Mouse (Mus musculus) monocyte, adult 5-6 weeks (primary cell): Measurements from ENCODE around the gene Zeb2. TPM values are rescaled to one million over a fixed set of nuclear protein-coding genes. Genes with fewer than 3 reads are reported as not detected.

Source experiments
- ATAC-seq: fragments of 153-309, 156-312 bp; replicated peaks from 2 replicates; pipeline ENCODE4 v1.8.0; 2017; ENCODE audit warnings: mild to moderate bottlenecking; ENCODE audit not compliant: low TSS enrichment, insufficient number of reproducible peaks, severe bottlenecking, poor library complexity, low FRiP score
- total RNA-seq: library from RNA; stranded (forward); fragments of 200-1000, 200-491, 200-594 nt; gene quantifications from 3 replicates; pipeline ENCODE4 v1.2.3, GENCODE M21; 2017

Gene Zeb2
- total RNA-seq, 1 experiment from 2014 or later: 284 TPM

GRCm38 (mm10) chr2:45101586-45101985 is 15.6 kb downstream of the Zeb2 start:
- no peak for ATAC-seq

GRCm38 (mm10) chr2:45101040-45101439 is 16.2 kb downstream of the Zeb2 start:
- ATAC-seq: no peak

GRCm38 (mm10) chr2:45100628-45101027 is 16.6 kb downstream of the Zeb2 start:
- 0 out of 2 replicates have a peak, but pooled peaks have one; percentile 27 for ATAC-seq

DNA sequence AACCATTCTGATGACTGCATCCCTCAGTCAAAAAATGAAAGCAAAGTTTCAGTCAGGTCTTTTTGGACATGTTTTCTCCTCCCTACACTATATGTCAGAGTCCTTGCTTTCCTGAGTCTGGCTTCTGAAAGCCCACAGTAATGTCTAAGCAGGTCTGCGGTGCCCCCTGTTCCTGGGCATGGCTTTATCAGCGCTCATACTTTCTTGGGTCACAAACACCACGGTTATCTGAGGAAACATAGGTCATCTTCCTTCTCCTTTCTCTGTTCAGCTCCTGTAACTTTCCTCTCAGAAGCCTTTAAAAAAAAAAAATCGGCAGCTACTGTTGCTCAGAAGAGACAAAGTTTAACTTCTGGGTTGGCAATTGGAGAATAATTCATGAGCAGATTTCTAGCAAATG is 17.2 kb downstream of the Zeb2 start:
- no peak for ATAC-seq

GRCm38 (mm10) chr2:45099081-45099480 is 18.1 kb downstream of the Zeb2 start:
- ATAC-seq: no peak

GRCm38 (mm10) chr2:45097969-45098368 is 19.2 kb downstream of the Zeb2 start:
- ATAC-seq: no peak

GRCm38 (mm10) chr2:45096638-45097247 is 20.5 kb downstream of the Zeb2 start:
- no peak for ATAC-seq

GRCm38 (mm10) chr2:45095825-45096224 is 21.4 kb downstream of the Zeb2 start:
- no peak for ATAC-seq

DNA sequence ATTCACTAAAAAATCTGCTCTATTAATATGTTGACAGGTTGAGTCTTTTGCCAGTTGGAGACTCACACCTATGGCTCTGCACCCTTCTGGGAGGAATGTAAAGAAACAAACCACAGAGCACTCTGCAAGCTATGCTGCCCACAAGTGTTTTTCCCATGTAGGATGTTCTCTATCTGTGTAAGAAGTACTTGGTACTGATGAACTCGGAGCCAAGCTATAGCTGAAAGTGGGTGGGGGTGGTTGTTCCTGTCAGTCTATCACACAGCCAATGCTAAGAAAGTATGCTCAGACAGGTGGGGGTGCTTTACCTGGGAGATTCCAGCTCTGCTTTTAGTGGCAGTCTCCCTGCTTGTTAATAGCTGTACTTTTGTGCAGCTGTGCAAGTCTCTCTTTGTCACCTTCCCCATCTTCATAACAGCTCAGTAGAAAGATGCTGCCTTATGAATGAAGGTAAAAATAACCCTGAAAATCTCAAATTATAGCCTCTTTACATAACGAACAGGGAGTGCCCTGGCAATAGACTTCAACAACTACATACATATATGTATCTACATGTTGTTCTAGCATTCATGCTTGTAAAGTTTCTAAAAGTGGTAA is 22.7 kb downstream of the Zeb2 start:
- ATAC-seq: no peak

GRCm38 (mm10) chr2:45093479-45093878 is 23.7 kb downstream of the Zeb2 start:
- ATAC-seq: no peak

DNA sequence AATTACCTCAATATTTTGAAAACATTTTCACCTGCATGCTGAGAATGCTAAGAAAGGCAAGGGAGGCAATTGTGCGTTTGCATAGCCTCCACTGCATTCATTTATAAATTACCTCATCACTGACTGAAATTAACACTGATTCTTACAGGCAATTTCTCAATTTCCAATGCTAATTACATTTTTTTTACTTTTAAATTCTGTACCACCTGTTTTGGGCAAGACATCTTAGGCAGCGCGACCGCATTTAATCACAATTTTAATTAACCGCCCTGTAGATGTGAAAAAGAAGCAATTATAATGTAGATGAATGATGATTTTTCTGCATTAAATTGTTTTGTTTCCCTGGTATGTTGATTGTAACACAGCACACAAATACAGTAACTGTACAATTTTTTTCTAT is 24.5 kb downstream of the Zeb2 start:
- ATAC-seq: no peak

GRCm38 (mm10) chr2:45090529-45091297 is 26.5 kb downstream of the Zeb2 start:
- ATAC-seq: no peak

DNA sequence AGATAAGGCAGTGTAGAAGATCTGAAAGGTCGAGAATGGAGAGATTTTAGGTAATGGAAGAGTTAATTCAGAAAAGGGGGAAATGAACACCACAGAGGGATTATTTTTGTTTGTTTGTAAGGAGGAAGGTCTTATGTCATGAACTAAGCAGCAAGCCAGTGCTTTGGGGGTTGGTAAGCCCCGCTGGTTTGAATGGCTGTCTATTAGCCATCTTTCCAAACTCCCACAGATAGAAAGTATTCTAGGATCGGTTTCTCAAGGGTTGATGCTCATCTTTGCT is 28.0 kb downstream of the Zeb2 start:
- ATAC-seq: no peak

DNA sequence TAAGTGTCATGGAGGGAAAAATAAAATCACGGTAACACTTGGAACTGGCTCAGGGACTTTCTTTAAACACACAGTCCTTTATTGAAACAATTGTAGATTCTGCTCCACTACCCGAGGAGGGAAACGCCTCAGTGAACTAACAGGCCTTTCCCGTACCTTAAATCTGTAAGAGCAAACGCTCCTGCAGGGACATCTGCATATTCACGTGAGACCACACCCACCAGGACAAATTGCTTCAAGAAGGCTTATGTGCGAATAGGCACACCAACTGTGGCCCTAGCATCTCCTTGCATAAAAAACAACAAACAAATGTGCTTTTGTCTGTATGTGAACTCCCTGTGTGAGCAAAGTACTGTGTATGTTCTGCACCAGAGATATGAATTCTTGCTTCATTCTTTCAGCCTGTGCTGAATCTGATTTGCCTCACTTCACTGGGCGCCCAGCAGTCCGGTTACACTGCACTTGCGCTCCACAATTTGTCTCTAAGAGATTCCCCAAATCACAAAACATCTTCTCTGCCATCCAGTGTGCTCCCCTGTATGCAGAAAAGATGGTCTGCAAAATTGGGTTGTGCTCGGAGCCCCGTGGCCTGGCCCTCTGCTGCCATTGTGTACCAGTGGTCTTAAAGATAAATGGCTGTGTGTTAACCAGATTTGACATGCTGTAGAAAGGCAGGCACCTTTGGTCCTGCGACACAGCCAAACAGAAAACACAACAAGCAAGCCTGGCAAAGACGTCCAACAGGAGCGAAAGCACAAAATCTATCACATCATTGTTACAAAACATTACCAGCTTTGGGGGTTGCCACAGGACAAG is 28.6 kb downstream of the Zeb2 start:
- ATAC-seq: no peak

DNA sequence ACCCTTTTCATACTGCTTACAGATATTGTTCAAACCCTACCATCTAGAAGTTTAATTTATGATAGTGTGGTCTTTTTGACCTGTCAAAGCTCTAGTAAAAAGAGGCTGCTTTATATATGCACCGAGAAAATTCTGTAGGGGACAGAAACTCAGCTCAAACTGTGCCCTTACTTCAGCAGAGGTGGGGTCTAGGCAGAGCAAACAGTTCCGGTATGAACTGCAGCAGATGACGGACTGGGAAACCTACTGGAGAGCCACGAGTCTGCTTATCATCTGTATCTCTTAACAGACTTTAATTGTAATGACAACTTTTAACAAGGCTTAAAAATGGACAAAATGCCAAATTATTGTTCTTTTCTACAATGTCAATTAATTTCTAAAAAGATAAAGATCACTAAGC is 30.0 kb downstream of the Zeb2 start:
- ATAC-seq: no peak

DNA sequence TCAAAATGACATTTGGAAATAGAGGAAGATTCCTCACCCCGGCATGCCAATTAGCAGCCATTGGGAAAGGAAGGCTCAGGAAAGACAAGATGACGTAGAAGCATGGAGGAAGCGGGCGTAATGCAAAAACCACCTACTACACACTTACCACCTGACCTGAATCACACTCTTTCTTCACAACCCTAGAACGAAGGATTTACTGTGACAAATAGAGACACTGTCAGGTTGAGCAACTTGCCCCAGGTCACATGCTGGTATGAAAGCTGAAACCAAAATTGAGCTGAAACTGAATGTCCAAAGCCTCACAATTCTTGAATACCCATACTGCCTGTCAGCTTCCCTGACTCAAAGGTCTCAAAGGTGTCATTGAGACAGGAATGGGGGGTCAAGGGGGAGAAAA is 31.5 kb downstream of the Zeb2 start:
- peak; percentile 21; the same call in 1 of the 2 replicates for ATAC-seq

DNA sequence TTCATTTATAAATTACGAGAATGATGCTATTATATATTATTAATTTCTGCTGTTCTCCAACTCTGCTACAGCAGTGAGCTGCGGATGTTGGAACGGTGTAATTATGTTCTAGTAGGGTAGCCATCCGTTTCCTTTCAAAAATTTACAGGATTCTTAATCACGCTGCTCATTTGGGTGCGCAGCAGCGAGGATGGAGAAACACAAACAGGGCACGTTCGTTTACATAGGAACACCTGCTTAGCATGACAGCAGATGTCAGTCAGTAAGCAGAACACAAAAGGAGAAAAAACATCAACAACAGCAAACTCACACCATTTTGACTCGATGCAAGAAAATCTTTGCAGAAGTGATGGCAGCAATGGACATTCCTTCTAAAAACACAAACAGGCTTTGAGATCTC is 34.2 kb downstream of the Zeb2 start:
- no peak for ATAC-seq

GRCm38 (mm10) chr2:45081559-45081958 is 35.6 kb downstream of the Zeb2 start:
- no peak for ATAC-seq

DNA sequence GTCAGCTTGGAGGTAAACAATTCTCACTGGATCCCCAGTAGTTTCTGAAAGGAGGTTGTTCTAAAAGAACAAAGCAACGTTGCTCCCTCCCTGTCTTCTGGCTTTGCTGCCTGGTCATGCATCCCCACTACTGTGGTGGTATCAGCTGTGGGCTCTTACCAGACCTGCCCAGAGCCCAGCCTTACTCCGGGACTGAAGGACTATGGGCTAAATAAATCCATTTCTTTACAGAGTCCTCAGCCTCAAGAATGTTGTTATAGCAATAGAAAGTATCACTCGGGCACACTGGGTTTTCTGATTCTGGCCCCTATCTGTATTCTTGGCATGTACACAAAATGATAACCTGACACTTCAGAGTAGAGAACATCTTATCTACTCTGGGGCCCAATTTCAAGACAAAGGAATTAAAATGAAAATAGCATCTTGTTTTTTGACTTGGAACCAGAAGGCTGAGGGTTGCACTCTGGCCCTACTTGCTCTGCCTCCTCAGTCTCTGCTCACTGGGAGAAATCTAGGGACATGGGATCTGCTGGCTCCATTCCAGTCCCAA is 39.2 kb downstream of the Zeb2 start:
- ATAC-seq: no peak
